Mouse (Mus musculus) CH12.LX (cell line): Measurements from ENCODE around the gene Cbx6. TPM values are rescaled to one million over a fixed set of nuclear protein-coding genes. Genes with fewer than 3 reads are reported as not detected.

Experiments used
- DNase-seq: peaks from one replicate; pipeline ENCODE4 v3.0.0-alpha.2; 2013; ENCODE audit errors: extremely low read depth
- H3K27ac ChIP-seq: 2 replicates; pipeline ENCODE4 v1.5.1; 2012; ENCODE audit warnings: low read depth, mild to moderate bottlenecking, control low read depth, moderate library complexity; ENCODE audit not compliant: insufficient read depth
- H3K27me3 ChIP-seq: replicated peaks from 2 replicates; pipeline ENCODE3; 2012; ENCODE audit warnings: inconsistent platforms
- H3K36me3 ChIP-seq, 2 experiments: replicated peaks in 1 of 2; 2 replicates each; pipeline versions ENCODE3 to v1.6.1; 2012; ENCODE audit warnings: inconsistent platforms in 1 of 2, low read length in 1 of 2, mild to moderate bottlenecking in 1 of 2, mixed read lengths in 1 of 2, moderate library complexity in 1 of 2; ENCODE audit not compliant: control insufficient read depth in 1 of 2, insufficient read depth in 1 of 2
- H3K4me1 ChIP-seq, 2 experiments: 2 replicates each; pipeline ENCODE4 v1.6.1; 2012; ENCODE audit warnings: inconsistent platforms in 1 of 2, moderate library complexity in 1 of 2; ENCODE audit not compliant: insufficient read depth in 2 of 2, control insufficient read depth in 1 of 2
- H3K4me2 ChIP-seq: 2 replicates; pipeline ENCODE4 v1.6.1; 2012; ENCODE audit warnings: low read depth, mild to moderate bottlenecking, control low read depth; ENCODE audit not compliant: poor library complexity, insufficient read depth, severe bottlenecking
- H3K4me3 ChIP-seq, 3 experiments: fragments of 150-350 bp in 1 of 3; sonication (generic) in 1 of 3; replicated peaks in 1 of 3; 2 replicates each; pipeline versions ENCODE3 to v1.5.1; 2011 to 2012; ENCODE audit warnings: low read depth in 2 of 3, low read length in 2 of 3, mild to moderate bottlenecking in 2 of 3, moderate library complexity in 2 of 3, control low read depth in 1 of 3, improper control_type of control experiment in 1 of 3, inconsistent platforms in 1 of 3, mixed read lengths in 1 of 3; ENCODE audit not compliant: poor library complexity in 1 of 3
- H3K79me2 ChIP-seq: replicated peaks from 2 replicates; pipeline ENCODE4 v1.6.1; 2012; ENCODE audit warnings: mild to moderate bottlenecking, moderate library complexity; ENCODE audit not compliant: control insufficient read depth, poor library complexity, insufficient read depth, severe bottlenecking; ENCODE audit errors: extremely low read depth
- H3K9ac ChIP-seq: 2 replicates; pipeline ENCODE4 v1.6.1; 2012; ENCODE audit warnings: low read depth, mild to moderate bottlenecking, control low read depth, moderate library complexity; ENCODE audit not compliant: insufficient read depth
- H3K9me3 ChIP-seq: replicated peaks from 2 replicates; pipeline ENCODE3; 2012; ENCODE audit warnings: low read length, inconsistent platforms, mixed read lengths
- BHLHE40 ChIP-seq: IDR thresholded peaks from 2 replicates; pipeline ENCODE4 v1.6.1; 2011; ENCODE audit warnings: mild to moderate bottlenecking, low read depth, low read length, improper control_type of control experiment
- CHD1 ChIP-seq: IDR thresholded peaks from 2 replicates; pipeline ENCODE4 v1.6.1; 2012; ENCODE audit warnings: low read depth, low read length, improper control_type of control experiment, inconsistent platforms
- CHD2 ChIP-seq: IDR thresholded peaks from 2 replicates; pipeline ENCODE4 v1.6.1; 2011; ENCODE audit warnings: low read length, improper control_type of control experiment
- CTCF ChIP-seq, 2 experiments: IDR thresholded peaks in 1 of 2; conservative IDR thresholded peaks in 1 of 2; 2 replicates each; pipeline ENCODE4 v1.5.1; 2011 to 2012; ENCODE audit warnings: low read depth in 2 of 2, low read length in 2 of 2, improper control_type of control experiment in 1 of 2, inconsistent platforms in 1 of 2, mild to moderate bottlenecking in 1 of 2, moderate library complexity in 1 of 2
- E2F4 ChIP-seq: IDR thresholded peaks from 2 replicates; pipeline ENCODE4 v1.6.1; 2011; ENCODE audit warnings: low read depth, low read length, improper control_type of control experiment; ENCODE audit not compliant: insufficient replicate concordance
- ELF1 ChIP-seq: IDR thresholded peaks from 2 replicates; pipeline ENCODE4 v1.6.1; 2014; ENCODE audit warnings: low read depth, mild to moderate bottlenecking, inconsistent platforms, low read length, improper control_type of control experiment
- HCFC1 ChIP-seq: IDR thresholded peaks from 2 replicates; pipeline ENCODE4 v1.6.1; 2012; ENCODE audit warnings: low read depth, mild to moderate bottlenecking, inconsistent platforms, low read length, improper control_type of control experiment
- IRF4 ChIP-seq: IDR thresholded peaks from 2 replicates; pipeline ENCODE4 v1.6.1; 2014; ENCODE audit warnings: low read depth, mild to moderate bottlenecking, inconsistent platforms, low read length, improper control_type of control experiment
- JUND ChIP-seq: conservative IDR thresholded peaks from 2 replicates; pipeline ENCODE4 v1.6.1; 2011; ENCODE audit warnings: low read depth, low read length, improper control_type of control experiment
- KAT2A ChIP-seq: IDR thresholded peaks from 2 replicates; pipeline ENCODE4 v1.6.1; 2012; ENCODE audit warnings: low read length, improper control_type of control experiment, inconsistent platforms; ENCODE audit not compliant: insufficient replicate concordance
- MAFK ChIP-seq: IDR thresholded peaks from 2 replicates; pipeline ENCODE4 v1.6.1; 2011; ENCODE audit warnings: low read length, improper control_type of control experiment; ENCODE audit not compliant: insufficient replicate concordance
- MAZ ChIP-seq: IDR thresholded peaks from 2 replicates; pipeline ENCODE4 v1.6.1; 2012; ENCODE audit warnings: low read depth, mild to moderate bottlenecking, inconsistent platforms, low read length, improper control_type of control experiment, moderate library complexity
- MEF2A ChIP-seq: IDR thresholded peaks from 2 replicates; pipeline ENCODE4 v1.6.1; 2014; ENCODE audit warnings: low read depth, mild to moderate bottlenecking, inconsistent platforms, low read length, improper control_type of control experiment, borderline replicate concordance
- MXI1 ChIP-seq: IDR thresholded peaks from 2 replicates; pipeline ENCODE4 v1.6.1; 2011; ENCODE audit warnings: mild to moderate bottlenecking, low read depth, low read length, improper control_type of control experiment
- MYC ChIP-seq: IDR thresholded peaks from 2 replicates; pipeline ENCODE4 v1.6.1; 2011; ENCODE audit warnings: low read depth, mild to moderate bottlenecking, improper control_type of control experiment, low read length
- NRF1 ChIP-seq: IDR thresholded peaks from 2 replicates; pipeline ENCODE4 v1.6.1; 2014; ENCODE audit warnings: low read depth, mild to moderate bottlenecking, inconsistent platforms, low read length, improper control_type of control experiment, moderate library complexity
- PAX5 ChIP-seq: IDR thresholded peaks from 2 replicates; pipeline ENCODE4 v1.6.1; 2012; ENCODE audit warnings: low read length, inconsistent platforms, mixed read lengths
- RAD21 ChIP-seq: IDR thresholded peaks from 2 replicates; pipeline ENCODE4 v1.6.1; 2011; ENCODE audit warnings: low read depth, mild to moderate bottlenecking, low read length, improper control_type of control experiment, moderate library complexity
- RCOR1 ChIP-seq: conservative IDR thresholded peaks from 2 replicates; pipeline ENCODE4 v1.6.1; 2012; ENCODE audit warnings: low read depth, mild to moderate bottlenecking, inconsistent platforms, low read length, improper control_type of control experiment
- SIN3A ChIP-seq: IDR thresholded peaks from 2 replicates; pipeline ENCODE4 v1.6.1; 2012; ENCODE audit warnings: low read length, improper control_type of control experiment, inconsistent platforms
- SMC3 ChIP-seq: IDR thresholded peaks from 2 replicates; pipeline ENCODE4 v1.6.1; 2011; ENCODE audit warnings: low read depth, low read length, improper control_type of control experiment
- TBP ChIP-seq: conservative IDR thresholded peaks from 2 replicates; pipeline ENCODE4 v1.6.1; 2011; ENCODE audit warnings: low read depth, low read length, improper control_type of control experiment
- TCF12 ChIP-seq: IDR thresholded peaks from 2 replicates; pipeline ENCODE4 v1.6.1; 2014; ENCODE audit warnings: low read depth, mild to moderate bottlenecking, inconsistent platforms, low read length, improper control_type of control experiment
- UBTF ChIP-seq: IDR thresholded peaks from 2 replicates; pipeline ENCODE4 v1.6.1; 2012; ENCODE audit warnings: low read depth, mild to moderate bottlenecking, inconsistent platforms, low read length, improper control_type of control experiment, moderate library complexity
- USF1 ChIP-seq: IDR thresholded peaks from 2 replicates; pipeline ENCODE4 v1.6.1; 2014; ENCODE audit warnings: low read depth, mild to moderate bottlenecking, inconsistent platforms, low read length, improper control_type of control experiment
- ZC3H11A ChIP-seq: IDR thresholded peaks from 2 replicates; pipeline ENCODE4 v1.6.1; 2012; ENCODE audit warnings: low read depth, mild to moderate bottlenecking, inconsistent platforms, low read length, improper control_type of control experiment
- dilution Hi-C: fragments of 300-500 bp; cut with MboI; formaldehyde crosslinking; loops from 2 replicates; pipeline ENCODE4 v1.14.3; 2020; ENCODE audit warnings: low sequenced_read_pairs; ENCODE audit not compliant: extremely low pct_unique_long_range_greater_than_20kb, extremely low pct_ligation_motif_present
- in situ Hi-C: fragments of 300-500 bp; cut with MboI; formaldehyde crosslinking; loops from 3 replicates; pipeline ENCODE4 v1.14.3; 2019; ENCODE audit warnings: low sequenced_read_pairs, low pct_ligation_motif_present, low pct_unique_long_range_greater_than_20kb, mixed read lengths
- polyA plus RNA-seq: library from polyadenylated mRNA; unstranded; fragments of >175 nt; gene quantifications from 2 replicates; pipeline ENCODE4 v1.2.1, GENCODE M21; 2012; ENCODE audit warnings: low read depth; ENCODE audit not compliant: insufficient read length
- total RNA-seq, 2 experiments: library from RNA; depleted of rRNA; stranded (reverse); fragments of 300-350 nt in 1 of 2; fragments of >200 nt in 1 of 2; gene quantifications; 2 replicates each; pipeline ENCODE4 v1.2.3; 2012 to 2014

Gene Cbx6
- total and polyA plus RNA-seq, 3 experiments: 11.1 to 40.7 (median 29.9) TPM

DNA sequence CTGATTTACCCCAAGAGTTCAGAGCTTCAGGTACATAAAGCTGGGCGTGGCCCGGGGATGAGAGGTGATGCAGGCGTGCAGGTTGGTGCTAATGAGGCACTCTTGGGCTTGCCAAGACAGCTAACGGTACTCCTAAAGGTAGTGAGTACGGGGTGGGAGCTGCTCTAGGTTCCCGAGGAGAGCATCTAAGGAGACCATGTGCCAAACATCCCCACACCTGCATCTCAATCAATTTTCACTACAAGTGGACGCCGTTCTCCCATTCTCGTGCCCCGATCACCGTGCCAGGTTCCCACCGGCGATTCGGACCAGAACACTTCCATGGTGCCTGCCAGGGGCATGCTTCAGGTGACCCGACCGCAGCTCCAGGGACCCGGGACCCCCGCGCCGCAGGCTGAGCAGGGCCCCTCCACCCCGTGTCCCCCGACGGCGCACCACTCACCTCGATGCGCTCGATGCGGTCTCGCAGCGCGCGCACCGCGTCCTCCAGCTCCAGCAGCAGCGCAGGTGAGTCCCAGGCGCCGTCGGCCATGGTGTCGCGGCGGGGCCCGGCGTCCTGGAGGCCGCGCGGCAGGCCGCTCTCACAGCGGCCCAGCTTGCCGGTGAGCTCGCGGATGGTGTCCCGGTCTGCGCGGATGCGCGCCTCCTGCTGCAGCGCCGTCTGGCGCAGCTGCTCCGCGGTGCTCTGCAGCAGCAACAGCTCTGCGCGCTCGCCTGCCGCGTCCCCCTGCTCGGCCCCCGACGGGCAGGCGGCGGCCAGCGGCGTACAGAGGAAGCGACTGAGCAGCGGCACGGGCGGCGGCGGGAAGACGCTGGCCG lies 30.7 kb downstream of the Cbx6 start:
- peaks cover 0 to 13% of the 10 kb centered on the region in 2 experiments; a peak in 3 of 4 replicates for H3K4me1 ChIP-seq
- in situ Hi-C loops: no loop called here
- peak overlapping the region; percentile 11; the same call in 1 of the 2 replicates for H3K9ac ChIP-seq
- peaks cover 78% of the 10 kb centered on the region for H3K27me3 ChIP-seq
- H3K4me2 ChIP-seq: 0 out of 2 replicates have a peak overlapping the region, but pooled peaks have one; percentile 67
- H3K9me3 ChIP-seq: peaks cover 18% of the 10 kb centered on the region
- DNase-seq: no peak
- no peak overlapping the region for H3K27ac ChIP-seq
- dilution Hi-C loops: no loop called here
- H3K36me3 ChIP-seq: no peaks in the 10 kb centered on the region
- H3K4me3 ChIP-seq: peak overlapping the region in 1 of 3 experiments; percentile 56
- TF ChIP-seq USF1 (no peak), MYC (no peak), MXI1 (no peak), CHD1 (no peak), CHD2 (no peak), JUND (no peak), SIN3A (no peak), TBP (no peak), RCOR1 (no peak), MEF2A (no peak), ZC3H11A (no peak), TCF12 (no peak), ELF1 (no peak), UBTF (no peak), RAD21 (no peak), BHLHE40 (no peak), SMC3 (no peak), HCFC1 (no peak), PAX5 (no peak), NRF1 (no peak)
- TF ChIP-seq, all 38 proteins: peak for 0
- H3K79me2 ChIP-seq: no peaks in the 10 kb centered on the region

DNA sequence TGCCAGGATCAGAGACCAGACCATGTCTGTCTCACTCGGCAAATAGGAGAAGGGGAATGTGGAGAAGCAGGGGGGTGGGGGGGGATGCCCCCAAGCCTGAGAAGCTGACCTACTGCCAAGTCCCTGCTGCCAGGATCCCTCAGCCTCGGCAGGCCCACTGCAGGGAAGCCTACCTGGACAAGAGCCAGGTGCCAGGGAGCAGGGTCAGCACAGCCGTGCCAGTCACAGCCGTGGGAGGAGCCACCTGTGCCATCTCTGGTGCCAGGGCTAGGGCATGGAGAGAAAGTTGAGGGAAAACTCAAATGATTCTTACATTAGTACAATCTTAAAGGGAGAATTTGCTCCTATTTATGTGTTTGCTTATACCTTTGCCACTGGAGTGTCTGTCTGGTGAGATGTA lies 32.2 kb downstream of the Cbx6 start:
- Histone ChIP-seq H3K9me3 (peaks cover 18% of the 10 kb centered on the region), H3K36me3 (no peaks in the 10 kb centered on the region), H3K27ac (no peak overlapping the region), H3K9ac (no peak overlapping the region), H3K79me2 (no peaks in the 10 kb centered on the region), H3K4me1 (peaks cover 0 to 11% of the 10 kb centered on the region in 2 experiments; a peak in 3 of 4 replicates), H3K27me3 (peaks cover 86% of the 10 kb centered on the region), H3K4me2 (no peak overlapping the region), H3K4me3 (no peak overlapping the region)
- dilution Hi-C loops: no loop called here
- DNase-seq: no peak
- in situ Hi-C loops: no loop called here
- TF ChIP-seq MAFK (no peak), HCFC1 (no peak), MYC (no peak), CHD1 (no peak), E2F4 (no peak), KAT2A (no peak), SMC3 (no peak), CTCF (conservative IDR thresholded peaks at IDR 0.05 in 1 of 2, IDR thresholded peaks at IDR 0.05 in 1 of 2; ENCODE audit: low read depth in 2 of 2, low read length in 2 of 2) (no peak), MXI1 (no peak), MAZ (no peak), IRF4 (no peak)
